Mouse (Mus musculus) v-Abl transformed pro-B cells (cell line): ENCODE measurements around the gene Klhdc3.

ENCODE experiments used
- in situ Hi-C, 2 experiments: fragments of 400-800 bp; cut with MboI; formaldehyde crosslinking; loops; one replicate each; pipeline ENCODE4 v1.15.1; 2025; ENCODE audit not compliant: unreplicated experiment in 2 of 2

Gene Klhdc3

GRCm38 (mm10) chr17:46702506-46702905 is 21.8 kb upstream of the Klhdc3 start:
- in situ Hi-C loops, result no loop called here

- in situ Hi-C loops, result no loop called here
Measured at GRCm38 (mm10) chr17:46702100-46702499, 21.4 kb upstream of the Klhdc3 start.

GRCm38 (mm10) chr17:46701489-46701888 is 20.8 kb upstream of the Klhdc3 start:
- in situ Hi-C loops, result no loop called here

GRCm38 (mm10) chr17:46699912-46700311 is 19.2 kb upstream of the Klhdc3 start:
- in situ Hi-C loops, result no loop called here

- in situ Hi-C loops, result no loop called here
Measured at GRCm38 (mm10) chr17:46699245-46699644, 18.5 kb upstream of the Klhdc3 start.

- in situ Hi-C loops, result no loop called here
Measured at GRCm38 (mm10) chr17:46698515-46698914, 17.8 kb upstream of the Klhdc3 start.

GRCm38 (mm10) chr17:46694517-46695063 is 13.9 kb upstream of the Klhdc3 start:
- in situ Hi-C loops, result no loop called here

GRCm38 (mm10) chr17:46691390-46691789 is 10.7 kb upstream of the Klhdc3 start:
- in situ Hi-C loops, result no loop called here

GRCm38 (mm10) chr17:46690665-46691064 is 10.0 kb upstream of the Klhdc3 start:
- in situ Hi-C loops, result no loop called here

GRCm38 (mm10) chr17:46685913-46686312 is 5.2 kb upstream of the Klhdc3 start:
- in situ Hi-C loops, result no loop called here

GRCm38 (mm10) chr17:46682654-46683389 is 2.1 kb upstream of the Klhdc3 start:
- in situ Hi-C loops, result no loop called here

- in situ Hi-C loops, result no loop called here
Measured at GRCm38 (mm10) chr17:46681466-46682118, 878 bp upstream of the Klhdc3 start.

GRCm38 (mm10) chr17:46679843-46680759 is 613 bp downstream of the Klhdc3 start:
- in situ Hi-C loops, result no loop called here

- in situ Hi-C loops, result no loop called here
Measured at GRCm38 (mm10) chr17:46678911-46679310, 1.8 kb downstream of the Klhdc3 start.

GRCm38 (mm10) chr17:46678416-46678815 is 2.3 kb downstream of the Klhdc3 start, which contains the start of gene Mea1:
TSS of gene Mea1 (plus strand) at chr17:46678793.
- in situ Hi-C loops, result no loop called here

- in situ Hi-C loops, result no loop called here
Measured at GRCm38 (mm10) chr17:46674530-46675283, 6.0 kb downstream of the Klhdc3 start.

- in situ Hi-C loops, result no loop called here
Measured at GRCm38 (mm10) chr17:46673850-46674529, 6.7 kb downstream of the Klhdc3 start, which contains the start of gene Rrp36. TSS of gene Rrp36 (minus strand) at chr17:46674352.

GRCm38 (mm10) chr17:46669911-46670310 is 10.8 kb downstream of the Klhdc3 start:
- in situ Hi-C loops, result no loop called here

- in situ Hi-C loops, result no loop called here
Measured at GRCm38 (mm10) chr17:46667712-46668111, 13.0 kb downstream of the Klhdc3 start.
